Mouse (Mus musculus): ENCODE measurements around the gene Lgalsl.

Gene Lgalsl

GRCm38 (mm10) chr11:20829056-20829686, 1.7 kb downstream of the Lgalsl start:
- DNase-seq (ENCODE audit: low read depth, low spot score) = no peak

DNA sequence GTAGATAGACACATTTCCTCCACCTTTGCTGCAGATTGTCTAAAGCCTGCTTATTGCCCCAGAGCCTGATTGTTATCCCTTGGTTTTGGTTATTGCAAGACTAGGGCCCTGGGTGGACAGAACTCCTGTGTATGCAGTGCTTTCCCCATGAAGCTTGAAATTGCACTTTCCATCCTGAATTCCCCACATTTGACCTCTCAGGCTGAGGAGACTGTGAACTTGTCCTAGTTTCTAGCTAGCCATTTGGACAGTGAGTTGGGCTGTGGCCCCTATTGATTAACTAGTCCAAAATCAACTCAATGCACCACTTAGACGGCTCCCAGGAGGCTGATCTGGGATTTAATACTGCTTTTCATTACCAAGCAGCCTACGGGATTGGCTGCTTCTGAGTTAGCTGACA, 6.9 kb downstream of the Lgalsl start:
- DNase-seq (ENCODE audit: low read depth, low spot score) = no peak

GRCm38 (mm10) chr11:20823301-20823700, 7.6 kb downstream of the Lgalsl start:
- DNase-seq (ENCODE audit: low read depth, low spot score) = no peak

- DNase-seq (ENCODE audit: low read depth, low spot score) = no peak
Observed at GRCm38 (mm10) chr11:20821351-20821750, 9.5 kb downstream of the Lgalsl start.

GRCm38 (mm10) chr11:20813901-20814523, 16.8 kb downstream of the Lgalsl start:
- DNase-seq (ENCODE audit: low read depth, low spot score) = no peak

GRCm38 (mm10) chr11:20812153-20812887, 18.5 kb downstream of the Lgalsl start:
- DNase-seq (ENCODE audit: low read depth, low spot score) = peak; percentile 33

DNA sequence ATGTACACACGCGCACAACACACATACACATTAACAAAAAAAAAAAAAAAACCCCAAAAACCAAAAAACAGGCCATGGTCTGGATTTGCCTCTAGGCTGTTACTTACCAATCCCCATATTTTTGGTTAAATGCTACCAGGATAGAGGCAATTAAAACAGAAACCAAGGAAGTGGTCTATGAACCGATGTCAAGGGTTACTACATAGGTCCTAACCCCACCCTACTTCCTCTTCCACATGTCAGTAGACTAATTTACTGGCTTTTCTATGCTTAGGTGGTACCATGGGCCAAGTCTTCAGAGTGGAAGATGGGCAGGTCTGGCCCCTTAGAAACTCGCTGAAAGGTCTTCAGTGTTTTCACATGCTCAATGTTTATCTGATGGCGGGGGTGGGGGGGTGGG, 24.2 kb downstream of the Lgalsl start:
- DNase-seq (ENCODE audit: low read depth, low spot score) = no peak

DNA sequence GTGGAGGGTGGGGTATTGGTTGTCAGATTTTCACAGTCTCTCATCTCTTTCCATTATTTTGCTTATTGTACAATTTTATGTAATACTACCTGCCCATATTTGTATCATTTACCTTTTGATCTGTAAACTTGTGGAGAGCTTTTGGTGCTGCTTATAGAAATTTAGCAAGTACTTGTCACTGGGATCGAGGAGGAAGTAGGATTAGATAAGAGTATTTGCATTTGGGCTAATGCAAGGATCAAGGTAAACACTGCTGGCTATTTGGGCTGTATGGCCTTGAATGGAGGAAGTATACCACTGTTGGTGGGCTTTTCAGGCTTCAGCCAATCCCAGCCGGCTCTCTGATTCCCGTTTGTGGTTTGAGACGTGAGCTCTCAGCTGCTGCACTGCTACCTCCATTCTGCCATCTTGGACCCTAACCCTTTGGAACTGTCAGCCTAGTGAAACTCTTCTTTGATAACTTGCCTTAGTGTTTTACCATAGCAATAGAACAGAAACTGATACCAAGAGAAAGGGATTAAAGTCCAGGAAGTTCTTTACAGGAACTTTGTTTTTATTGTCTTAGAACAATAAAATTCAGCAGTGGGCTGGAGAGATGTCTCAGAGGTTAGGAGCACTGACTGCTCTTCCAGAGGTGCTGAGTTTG, 25.1 kb downstream of the Lgalsl start:
- DNase-seq (ENCODE audit: low read depth, low spot score) = no peak

DNA sequence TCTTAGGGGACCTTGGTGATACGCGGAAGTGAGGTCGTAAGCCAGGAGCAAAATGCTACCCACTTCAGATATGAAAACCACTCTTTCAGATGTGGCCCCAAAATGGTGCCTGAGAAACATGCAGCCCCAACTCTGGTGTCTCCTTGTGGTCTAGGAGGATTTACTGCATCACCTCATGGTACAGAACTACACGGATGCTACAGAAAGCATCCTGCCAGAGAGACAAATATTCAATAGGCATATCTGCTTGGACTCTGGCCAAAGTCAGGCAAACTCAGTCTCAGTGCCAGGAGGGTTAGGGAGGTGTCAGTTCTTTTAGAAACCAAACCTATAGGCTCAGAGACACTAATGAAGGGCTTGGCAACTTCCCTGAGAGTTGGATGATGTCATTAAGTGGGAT, 26.4 kb downstream of the Lgalsl start:
- no peak for DNase-seq (ENCODE audit: low read depth, low spot score)

- peak; percentile 59 for DNase-seq (ENCODE audit: low read depth, low spot score)
Observed at GRCm38 (mm10) chr11:20800277-20801092, 30.4 kb downstream of the Lgalsl start.

DNA sequence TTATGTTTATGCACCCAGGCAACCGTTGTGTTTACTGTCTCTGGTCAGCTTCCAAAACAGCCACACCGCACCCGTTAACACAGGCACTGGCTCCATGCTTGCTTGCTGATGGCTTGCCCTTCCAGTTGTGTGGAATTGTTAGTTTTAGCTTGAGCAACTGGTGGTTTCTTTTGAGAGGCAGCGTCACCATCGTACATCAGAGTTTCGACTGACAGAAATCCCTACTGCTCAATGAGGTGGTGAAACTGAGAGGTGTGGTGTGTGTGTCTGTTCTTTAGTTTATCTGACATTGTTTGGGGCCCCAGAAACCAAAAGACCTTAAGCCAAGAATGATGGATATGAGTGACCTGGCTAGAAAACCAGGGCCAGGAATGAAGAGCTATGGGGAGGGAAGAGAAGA, 33.0 kb downstream of the Lgalsl start:
- no peak for DNase-seq (ENCODE audit: low read depth, low spot score)

DNA sequence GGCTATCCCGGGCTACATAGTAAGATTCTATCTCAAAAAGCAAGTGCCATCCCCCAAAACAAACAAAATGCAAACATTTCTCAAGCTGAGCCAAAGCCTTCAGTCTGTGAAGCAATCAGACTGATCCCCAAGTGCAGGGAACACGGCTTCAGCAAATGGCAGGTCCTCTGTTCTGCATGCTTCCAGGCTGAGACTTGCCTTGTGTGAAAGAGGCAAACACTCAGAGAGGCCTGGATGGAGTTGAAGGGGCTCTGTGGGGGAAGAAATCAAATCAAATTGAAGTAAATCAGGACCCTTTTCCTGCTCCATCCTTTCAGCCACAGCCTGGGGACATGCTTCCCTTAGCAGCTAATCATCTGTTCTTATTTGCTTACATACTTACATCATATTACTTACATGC, 35.4 kb downstream of the Lgalsl start:
- no peak for DNase-seq (ENCODE audit: low read depth, low spot score)

DNA sequence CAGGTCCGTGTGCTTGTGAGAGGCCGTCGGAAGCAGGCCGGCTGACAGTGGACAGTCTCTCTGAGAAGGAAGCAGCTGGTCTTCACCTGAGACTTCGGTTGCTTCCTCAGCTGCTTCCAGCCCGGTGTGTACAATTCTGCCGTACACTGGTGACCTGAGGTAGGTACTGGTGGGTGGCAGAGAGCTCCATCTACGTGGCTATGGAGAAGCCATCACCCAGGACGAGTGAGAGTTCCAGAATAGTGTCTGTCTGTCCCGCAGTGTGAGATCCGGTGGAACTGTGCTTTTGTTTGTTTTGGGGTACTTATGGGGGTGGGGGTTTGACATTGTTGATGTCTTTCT, 36.0 kb downstream of the Lgalsl start:
- DNase-seq (ENCODE audit: low read depth, low spot score) = no peak

DNA sequence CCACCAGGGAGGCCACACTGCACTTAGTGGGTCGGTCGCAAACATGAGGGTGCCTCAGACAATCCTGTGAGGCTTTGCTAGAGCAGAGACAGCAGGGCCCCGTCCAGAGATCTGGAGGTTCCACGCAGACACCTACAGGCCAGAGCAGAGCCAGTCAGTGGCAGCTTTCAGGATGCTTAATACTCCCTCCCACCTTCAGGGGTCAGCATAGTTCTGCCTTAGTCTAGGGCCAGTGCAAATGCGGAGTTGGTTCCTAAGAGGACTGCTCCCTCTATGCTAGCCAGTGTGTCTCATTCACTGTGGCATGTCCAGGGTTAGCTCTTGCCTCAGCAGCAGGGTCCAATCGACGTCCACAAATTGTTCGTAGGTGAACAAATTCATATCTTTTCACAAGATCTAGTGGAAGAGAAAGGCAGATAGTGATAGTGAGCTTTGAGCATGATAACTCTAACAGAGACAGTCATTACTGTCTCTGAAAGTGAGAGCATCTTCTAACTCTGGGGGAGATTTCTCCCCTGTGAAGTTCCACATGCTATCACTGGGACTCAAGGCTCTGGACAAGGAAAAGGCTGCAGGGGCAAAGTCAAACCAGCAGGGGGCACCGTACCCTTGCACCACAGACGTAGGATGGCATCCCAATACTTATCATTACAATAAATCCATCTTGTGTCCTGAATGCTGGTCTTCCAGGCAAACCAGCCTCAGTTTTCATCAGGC, 36.5 kb downstream of the Lgalsl start:
- peak; percentile 79 for DNase-seq (ENCODE audit: low read depth, low spot score)

DNA sequence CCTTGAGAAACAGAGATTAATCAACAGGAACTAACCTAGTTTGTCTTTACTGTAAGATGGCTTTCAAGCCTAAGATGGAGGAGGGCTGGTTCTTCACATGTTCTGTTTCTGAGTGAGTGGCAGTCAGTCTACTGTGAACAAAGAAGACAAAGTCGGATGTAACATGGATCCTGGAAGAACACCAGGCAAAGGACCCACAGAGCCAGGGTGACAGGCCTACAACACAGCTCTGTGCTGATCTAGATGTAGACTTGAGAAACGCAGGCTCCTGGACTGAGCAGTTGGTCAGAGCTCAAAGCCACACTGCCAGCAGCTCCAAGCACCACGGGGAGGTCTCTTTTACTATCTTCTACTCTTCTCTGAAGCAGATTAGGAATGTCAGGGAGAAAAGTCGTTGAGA, 37.2 kb downstream of the Lgalsl start:
- DNase-seq (ENCODE audit: low read depth, low spot score) = no peak

- no peak for DNase-seq (ENCODE audit: low read depth, low spot score)
Observed at GRCm38 (mm10) chr11:20792667-20793066, 38.2 kb downstream of the Lgalsl start.

DNA sequence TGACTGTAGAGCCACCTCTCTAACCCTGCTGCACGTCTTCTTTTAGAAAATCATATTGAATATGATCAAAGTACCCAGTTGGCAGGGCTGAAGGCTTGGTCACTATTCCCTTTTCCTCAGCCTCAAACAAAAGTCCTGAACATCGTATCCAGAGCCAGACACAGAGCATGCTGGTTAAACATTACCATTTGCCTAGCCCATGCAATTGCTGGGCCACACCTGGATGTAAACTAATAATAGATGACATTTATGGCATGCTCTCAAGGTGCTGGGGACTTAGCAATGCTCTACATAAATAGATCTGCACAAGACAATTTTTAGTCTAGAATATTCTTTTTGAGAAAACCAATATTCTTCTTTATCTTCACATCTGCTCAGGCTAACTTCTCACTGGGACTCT, 39.5 kb downstream of the Lgalsl start:
- no peak for DNase-seq (ENCODE audit: low read depth, low spot score)

GRCm38 (mm10) chr11:20789015-20789414, 41.8 kb downstream of the Lgalsl start:
- DNase-seq (ENCODE audit: low read depth, low spot score) = no peak

DNA sequence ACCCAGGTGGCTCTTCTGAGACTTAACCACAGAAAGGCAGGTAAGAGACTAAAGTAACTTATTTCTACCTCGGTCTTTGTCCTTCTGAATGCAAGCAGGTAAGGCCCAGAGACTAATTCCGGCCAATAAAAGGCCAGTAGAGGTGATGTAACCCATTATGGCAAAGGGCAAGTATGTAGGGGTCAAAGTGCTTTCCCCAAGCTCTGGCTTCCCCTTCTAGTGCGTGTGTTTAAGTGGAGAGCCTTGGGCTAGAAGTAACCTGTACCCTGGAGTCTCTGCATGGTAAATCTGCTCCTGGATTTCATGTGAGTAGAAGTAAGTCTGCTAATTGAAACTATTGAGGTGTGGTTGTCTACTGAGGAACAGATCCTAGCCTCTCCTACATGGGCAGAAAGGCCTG, 42.8 kb downstream of the Lgalsl start:
- DNase-seq (ENCODE audit: low read depth, low spot score) = no peak

DNA sequence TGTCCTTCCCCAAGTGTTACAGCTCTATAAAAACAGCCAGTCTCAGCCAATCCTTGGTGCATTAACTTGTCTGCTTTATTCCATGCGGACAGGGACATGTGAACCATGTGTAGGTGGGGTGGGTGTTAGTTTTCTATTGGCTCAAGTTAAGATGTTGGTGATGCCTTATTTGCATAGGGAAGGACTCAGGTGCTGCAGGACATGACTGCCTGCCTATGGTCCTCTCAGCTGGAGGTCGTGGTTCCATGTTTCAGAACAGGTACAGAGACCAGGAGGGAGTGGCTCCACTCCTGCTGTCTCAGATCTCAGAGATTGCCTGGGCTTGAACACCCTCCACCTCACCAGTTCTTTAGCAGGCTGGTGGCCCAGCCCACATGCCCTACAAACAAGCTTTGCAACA, 44.7 kb downstream of the Lgalsl start:
- no peak for DNase-seq (ENCODE audit: low read depth, low spot score)

DNA sequence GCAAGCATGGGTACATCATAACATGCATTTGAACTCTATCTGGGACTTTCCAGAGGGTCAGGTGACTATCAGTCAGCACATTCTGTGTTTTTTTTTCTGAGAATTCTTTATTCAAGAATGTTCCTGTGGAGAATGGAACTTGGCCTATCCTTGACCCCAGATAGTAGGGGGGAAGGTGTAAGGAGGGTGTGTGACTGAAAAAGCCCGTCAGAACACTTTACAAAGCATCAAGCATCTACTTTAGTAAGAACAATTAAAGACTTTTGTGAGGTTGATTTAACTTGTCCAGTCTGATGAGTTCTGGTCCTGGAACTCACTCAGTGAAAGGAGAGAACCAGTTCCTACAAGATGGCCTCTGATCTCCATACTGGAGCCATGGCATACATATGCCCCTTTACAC, 45.7 kb downstream of the Lgalsl start:
- DNase-seq (ENCODE audit: low read depth, low spot score) = no peak

All from forelimb bud, embryonic 11.5 days (tissue).